Mouse (Mus musculus): ENCODE measurements around the gene Ahcyl1. TPM values are rescaled to one million over a fixed set of nuclear protein-coding genes. Genes with fewer than 3 reads are reported as not detected.

Gene Ahcyl1
- polyA plus RNA-seq, 1 experiment from 2014 or later: 37.8 TPM

GRCm38 (mm10) chr3:107628551-107628950 lies 67.8 kb downstream of the Ahcyl1 start:
- Histone ChIP-seq H3K9ac (ENCODE audit: low read depth, low read length) (no peak overlapping the region), H3K4me1 (replicated peaks; ENCODE audit: control insufficient read depth, insufficient read depth, low read length) (no peaks in the 10 kb centered on the region), H3K4me2 (replicated peaks; ENCODE audit: low read depth) (no peak overlapping the region), H3K27me3 (replicated peaks; ENCODE audit: control insufficient read depth, insufficient read depth, low read length) (no peaks in the 10 kb centered on the region), H3K9me3 (ENCODE audit: control insufficient read depth) (no peaks in the 10 kb centered on the region), H3K4me3 (ENCODE audit: low read depth, low read length) (no peak overlapping the region), H3K27ac (ENCODE audit: low read depth, low read length) (no peak overlapping the region), H3K36me3 (ENCODE audit: control insufficient read depth, insufficient read depth) (peaks cover 43% of the 10 kb centered on the region)
- TF ChIP-seq CTCF (IDR thresholded peaks at IDR 0.05; ENCODE audit: low read depth): no peak
- WGBS: 95% methylated on average over 2 of the region's 2 CpGs
- ATAC-seq: no peak

- Histone ChIP-seq H3K27ac (ENCODE audit: low read depth, low read length) (no peak overlapping the region), H3K9me3 (ENCODE audit: control insufficient read depth) (no peaks in the 10 kb centered on the region), H3K36me3 (ENCODE audit: control insufficient read depth, insufficient read depth) (peaks cover 52% of the 10 kb centered on the region), H3K4me1 (replicated peaks; ENCODE audit: control insufficient read depth, insufficient read depth, low read length) (no peaks in the 10 kb centered on the region), H3K27me3 (replicated peaks; ENCODE audit: control insufficient read depth, insufficient read depth, low read length) (no peaks in the 10 kb centered on the region), H3K9ac (ENCODE audit: low read depth, low read length) (no peak overlapping the region), H3K4me3 (ENCODE audit: low read depth, low read length) (no peak overlapping the region), H3K4me2 (replicated peaks; ENCODE audit: low read depth) (no peak overlapping the region)
- WGBS: 97% methylated on average over 7 of the region's 7 CpGs
- no peak for TF ChIP-seq CTCF (IDR thresholded peaks at IDR 0.05; ENCODE audit: low read depth)
- ATAC-seq: no peak
Observed at GRCm38 (mm10) chr3:107627641-107628040, 68.7 kb downstream of the Ahcyl1 start.

DNA sequence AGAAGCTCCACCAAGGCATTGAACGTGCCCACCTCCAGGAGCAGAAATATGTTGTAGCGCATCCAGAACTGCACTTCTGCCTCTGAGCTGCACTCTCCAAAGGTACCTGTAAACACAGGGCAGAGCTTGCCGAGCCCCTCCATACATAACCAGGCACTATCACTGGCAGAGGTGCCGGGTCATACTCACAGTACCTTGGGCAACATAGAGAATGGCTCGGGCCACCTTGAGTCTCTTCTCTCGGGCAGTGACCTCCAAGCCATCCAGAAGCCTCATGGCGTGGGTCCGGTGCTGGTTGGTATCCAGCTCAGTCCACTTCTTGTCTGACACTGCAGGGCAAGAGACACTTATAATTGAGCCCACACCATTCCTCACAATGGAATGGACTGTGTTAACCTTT lies 69.6 kb downstream of the Ahcyl1 start:
- Histone ChIP-seq H3K9ac (ENCODE audit: low read depth, low read length) (no peak overlapping the region), H3K27ac (ENCODE audit: low read depth, low read length) (no peak overlapping the region), H3K9me3 (ENCODE audit: control insufficient read depth) (no peaks in the 10 kb centered on the region), H3K4me2 (replicated peaks; ENCODE audit: low read depth) (no peak overlapping the region), H3K27me3 (replicated peaks; ENCODE audit: control insufficient read depth, insufficient read depth, low read length) (no peaks in the 10 kb centered on the region), H3K36me3 (ENCODE audit: control insufficient read depth, insufficient read depth) (peaks cover 60% of the 10 kb centered on the region), H3K4me1 (replicated peaks; ENCODE audit: control insufficient read depth, insufficient read depth, low read length) (no peaks in the 10 kb centered on the region), H3K4me3 (ENCODE audit: low read depth, low read length) (no peak overlapping the region)
- ATAC-seq: no peak
- no peak for TF ChIP-seq CTCF (IDR thresholded peaks at IDR 0.05; ENCODE audit: low read depth)
- WGBS: 94% methylated on average over 8 of the region's 8 CpGs

DNA sequence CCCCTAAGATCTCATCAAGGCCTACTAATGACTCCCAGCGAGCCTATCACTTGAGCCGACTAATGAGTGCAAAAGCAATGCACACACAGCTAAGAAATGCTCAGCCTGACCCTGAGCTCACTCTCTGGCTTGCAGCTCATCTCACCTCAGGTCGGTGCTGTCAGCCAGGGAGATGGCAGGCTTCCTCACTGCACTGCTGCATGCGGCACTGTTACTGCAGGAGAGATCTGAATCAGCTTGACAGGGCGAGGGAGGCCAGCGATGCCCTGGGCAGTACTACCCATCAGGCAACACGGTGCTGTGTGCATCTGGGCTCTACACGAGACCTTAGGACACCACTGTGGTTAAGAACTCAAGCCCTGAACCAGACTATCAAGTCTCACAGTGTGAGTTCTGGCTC lies 70.8 kb downstream of the Ahcyl1 start:
- H3K27me3 ChIP-seq (replicated peaks; ENCODE audit: control insufficient read depth, insufficient read depth, low read length): no peaks in the 10 kb centered on the region
- peaks cover 72% of the 10 kb centered on the region for H3K36me3 ChIP-seq (ENCODE audit: control insufficient read depth, insufficient read depth)
- no peak overlapping the region for H3K9ac ChIP-seq (ENCODE audit: low read depth, low read length)
- no peaks in the 10 kb centered on the region for H3K4me1 ChIP-seq (replicated peaks; ENCODE audit: control insufficient read depth, insufficient read depth, low read length)
- ATAC-seq: no peak
- no peaks in the 10 kb centered on the region for H3K9me3 ChIP-seq (ENCODE audit: control insufficient read depth)
- 91% methylated on average over 8 of the region's 8 CpGs for WGBS
- TF ChIP-seq CTCF (IDR thresholded peaks at IDR 0.05; ENCODE audit: low read depth): no peak
- no peak overlapping the region; the same call in 1 of the 2 replicates for H3K27ac ChIP-seq (ENCODE audit: low read depth, low read length)
- H3K4me2 ChIP-seq (replicated peaks; ENCODE audit: low read depth): no peak overlapping the region
- H3K4me3 ChIP-seq (ENCODE audit: low read depth, low read length): no peak overlapping the region

GRCm38 (mm10) chr3:107624424-107624823 lies 71.9 kb downstream of the Ahcyl1 start:
- H3K4me2 ChIP-seq (replicated peaks; ENCODE audit: low read depth): no peak overlapping the region
- TF ChIP-seq CTCF (IDR thresholded peaks at IDR 0.05; ENCODE audit: low read depth): no peak
- no peak overlapping the region for H3K4me3 ChIP-seq (ENCODE audit: low read depth, low read length)
- H3K36me3 ChIP-seq (ENCODE audit: control insufficient read depth, insufficient read depth): peaks cover 80% of the 10 kb centered on the region
- WGBS: 95% methylated on average over 8 of the region's 8 CpGs
- H3K9me3 ChIP-seq (ENCODE audit: control insufficient read depth): no peaks in the 10 kb centered on the region
- no peak for ATAC-seq
- H3K27me3 ChIP-seq (replicated peaks; ENCODE audit: control insufficient read depth, insufficient read depth, low read length): no peaks in the 10 kb centered on the region
- H3K27ac ChIP-seq (ENCODE audit: low read depth, low read length): no peak overlapping the region
- no peaks in the 10 kb centered on the region for H3K4me1 ChIP-seq (replicated peaks; ENCODE audit: control insufficient read depth, insufficient read depth, low read length)
- no peak overlapping the region for H3K9ac ChIP-seq (ENCODE audit: low read depth, low read length)

DNA sequence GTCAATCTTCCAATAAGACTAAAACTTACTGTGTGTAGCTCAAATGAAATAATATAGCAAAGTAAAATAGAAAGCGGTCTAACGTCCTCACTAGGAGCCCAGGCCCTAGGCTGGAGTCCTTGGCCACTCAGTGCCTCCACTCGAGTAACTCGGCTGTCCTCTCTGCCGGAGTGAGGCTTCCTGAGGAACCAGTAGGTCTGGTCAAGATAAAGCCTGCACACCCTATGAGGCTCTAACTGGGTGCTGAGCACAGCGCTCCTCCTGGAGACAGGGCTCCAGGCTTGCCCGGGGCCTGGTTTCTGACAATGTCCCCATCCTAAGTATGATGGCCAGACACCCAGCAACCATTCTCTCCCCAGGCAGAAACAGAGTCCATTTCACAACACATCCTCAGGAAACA lies 73.8 kb downstream of the Ahcyl1 start:
- H3K9ac ChIP-seq (ENCODE audit: low read depth, low read length): no peak overlapping the region
- ATAC-seq: no peak
- H3K4me1 ChIP-seq (replicated peaks; ENCODE audit: control insufficient read depth, insufficient read depth, low read length): no peaks in the 10 kb centered on the region
- H3K27ac ChIP-seq (ENCODE audit: low read depth, low read length): no peak overlapping the region
- TF ChIP-seq CTCF (IDR thresholded peaks at IDR 0.05; ENCODE audit: low read depth): no peak
- no peaks in the 10 kb centered on the region for H3K27me3 ChIP-seq (replicated peaks; ENCODE audit: control insufficient read depth, insufficient read depth, low read length)
- H3K4me3 ChIP-seq (ENCODE audit: low read depth, low read length): no peak overlapping the region
- H3K9me3 ChIP-seq (ENCODE audit: control insufficient read depth): no peaks in the 10 kb centered on the region
- 95% methylated on average over 7 of the region's 7 CpGs for WGBS
- H3K4me2 ChIP-seq (replicated peaks; ENCODE audit: low read depth): no peak overlapping the region
- H3K36me3 ChIP-seq (ENCODE audit: control insufficient read depth, insufficient read depth): peaks cover 92% of the 10 kb centered on the region
